Mouse (Mus musculus) left cerebral cortex, adult 18-20 months (tissue): ENCODE results near the gene Nop53. TPM values are rescaled to one million over a fixed set of nuclear protein-coding genes. Genes with fewer than 3 reads are reported as not detected.
"Not testable (repeated sequence)": the region's sequence is repeated elsewhere in the genome, so short reads cannot be mapped to it uniquely, and the experiment has no call there.

Experiments
- DNase-seq, 2 experiments: peaks; one replicate each; pipeline ENCODE4 v3.0.0; 2021 to 2022; ENCODE audit warnings: low spot score in 2 of 2, mixed read lengths in 1 of 2
- total RNA-seq, 2 experiments: library from RNA; stranded (reverse); gene quantifications; 2 replicates each; pipeline ENCODE4 v1.2.3; 2021

Gene Nop53
- total RNA-seq, 2 experiments from 2014 or later: 116 to 129 TPM

- DNase-seq: peak; percentile 86 to 93
Measured at GRCm38 (mm10) chr7:15922220-15922773, 23.6 kb downstream of the Nop53 start, which contains the start of gene Selenow. Selenow (minus strand) TSS chr7:15922402.

GRCm38 (mm10) chr7:15921796-15922195 lies 24.1 kb downstream of the Nop53 start:
- DNase-seq: no peak

- peak in 1 of 2 experiments; percentile 57 for DNase-seq
Measured at GRCm38 (mm10) chr7:15920645-15921190, 25.2 kb downstream of the Nop53 start.

GRCm38 (mm10) chr7:15919947-15920346 lies 25.9 kb downstream of the Nop53 start:
- no peak for DNase-seq

GRCm38 (mm10) chr7:15918371-15918770 lies 27.5 kb downstream of the Nop53 start:
- no peak for DNase-seq

- DNase-seq: no peak
Measured at GRCm38 (mm10) chr7:15916996-15917395, 28.9 kb downstream of the Nop53 start.

- no peak for DNase-seq
Measured at GRCm38 (mm10) chr7:15916134-15916723, 29.6 kb downstream of the Nop53 start.

- not testable (repeated sequence) for DNase-seq
Measured at GRCm38 (mm10) chr7:15915695-15916094, 30.2 kb downstream of the Nop53 start.

- DNase-seq: no peak
Measured at GRCm38 (mm10) chr7:15914751-15915150, 31.1 kb downstream of the Nop53 start.

- DNase-seq: peak; percentile 29 to 44
Measured at GRCm38 (mm10) chr7:15914252-15914651, 31.6 kb downstream of the Nop53 start.

GRCm38 (mm10) chr7:15912183-15912582 lies 33.7 kb downstream of the Nop53 start:
- peak; percentile 71 to 83 for DNase-seq

- no peak for DNase-seq
Measured at GRCm38 (mm10) chr7:15910521-15910920, 35.4 kb downstream of the Nop53 start.

- no peak for DNase-seq
Measured at GRCm38 (mm10) chr7:15907971-15908590, 37.8 kb downstream of the Nop53 start.

- no peak for DNase-seq
Measured at GRCm38 (mm10) chr7:15906602-15907001, 39.3 kb downstream of the Nop53 start.

- DNase-seq: no peak
Measured at GRCm38 (mm10) chr7:15905861-15906260, 40.0 kb downstream of the Nop53 start.

- DNase-seq: no peak
Measured at GRCm38 (mm10) chr7:15901366-15902048, 44.4 kb downstream of the Nop53 start.

GRCm38 (mm10) chr7:15894251-15894650 lies 51.6 kb downstream of the Nop53 start:
- no peak for DNase-seq

Other genes with a start within 250 kb of the Nop53 start
- gene Obox5, start 195.9 kb downstream of the Nop53 start, total RNA-seq: not detected
- gene Obox6, start 106.4 kb downstream of the Nop53 start, total RNA-seq: not detected
- not detected for gene Crx, start 66.1 kb downstream of the Nop53 start, total RNA-seq
- under 1 TPM in 1 of 2 experiments, not detected in 1; 0.19 TPM for gene Crxos, start 63.5 kb downstream of the Nop53 start, total RNA-seq
- gene Selenow, start 23.7 kb downstream of the Nop53 start, total RNA-seq: 1,000 to 10,000 TPM; 1,080 TPM
- gene Ehd2, start 21.5 kb upstream of the Nop53 start, total RNA-seq: 1 to 10 TPM; 4.5 to 6.1 TPM
- gene Bicra, start 101.8 kb upstream of the Nop53 start, total RNA-seq: 10 to 100 TPM; 11.8 to 13.9 TPM
- gene Zfp541, start 115.7 kb upstream of the Nop53 start, total RNA-seq: under 1 TPM; 0.66 to 0.70 TPM
- 100 to 1,000 TPM; 277 to 292 TPM for gene Napa, start 152.4 kb upstream of the Nop53 start, total RNA-seq
- gene Kptn, start 173.8 kb upstream of the Nop53 start, total RNA-seq: 10 to 100 TPM; 34.9 to 35.1 TPM
- 100 to 1,000 TPM; 214 to 216 TPM for gene Slc8a2, start 183.8 kb upstream of the Nop53 start, total RNA-seq
- gene Meis3, start 229.0 kb upstream of the Nop53 start, total RNA-seq: 10 to 100 TPM; 39.8 to 41.7 TPM